Mouse (Mus musculus): ENCODE results near the gene Arid3a.

DNA sequence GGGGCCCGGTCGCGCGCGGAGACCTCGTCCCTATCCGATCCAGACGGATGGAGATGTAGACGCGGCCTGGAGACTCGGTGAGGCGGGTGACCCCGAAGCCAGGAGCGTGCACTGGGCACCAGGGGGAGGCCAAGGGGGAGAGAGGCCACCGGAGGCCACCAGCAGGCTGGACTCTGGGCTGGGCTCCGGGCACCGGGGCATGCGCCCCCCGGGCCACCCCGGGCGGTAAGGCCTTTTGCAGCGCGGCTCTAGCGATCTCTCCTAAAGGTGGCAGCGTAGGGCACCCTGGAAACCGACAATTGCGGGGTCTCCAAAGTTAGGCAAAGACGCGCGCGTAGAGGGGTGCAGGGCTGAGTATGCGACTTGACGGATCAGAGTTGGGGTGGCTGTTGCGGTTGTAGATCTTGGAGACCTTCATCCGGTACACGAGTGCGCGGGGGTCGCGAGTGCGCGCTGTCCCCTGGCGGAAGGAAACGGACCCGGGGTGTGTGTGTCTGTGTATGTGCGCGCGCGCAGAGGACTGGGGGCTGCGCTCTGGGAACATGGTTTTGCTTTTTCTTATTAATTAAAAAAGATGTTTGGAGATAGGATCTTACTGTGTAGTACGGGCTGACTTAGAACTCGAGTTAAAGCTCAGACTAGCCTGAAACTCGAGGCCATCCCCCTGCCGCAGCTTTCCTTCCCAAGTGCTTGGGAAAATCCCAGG lies 634 bp downstream of the Arid3a start:
- TF ChIP-seq ZC3H11A (IDR thresholded peaks at IDR 0.05; ENCODE audit: borderline replicate concordance, low read depth, low read length) (no peak), MAFK (IDR thresholded peaks at IDR 0.05; ENCODE audit: insufficient read depth, low read depth, low read length) (no peak), HCFC1 (IDR thresholded peaks at IDR 0.05; ENCODE audit: borderline replicate concordance, insufficient read depth, low read length) (no peak), CHD2 (IDR thresholded peaks at IDR 0.05; ENCODE audit: low read depth, low read length) (no peak)
